Mouse (Mus musculus): ENCODE data around the gene Gchfr.

Gene Gchfr

DNA sequence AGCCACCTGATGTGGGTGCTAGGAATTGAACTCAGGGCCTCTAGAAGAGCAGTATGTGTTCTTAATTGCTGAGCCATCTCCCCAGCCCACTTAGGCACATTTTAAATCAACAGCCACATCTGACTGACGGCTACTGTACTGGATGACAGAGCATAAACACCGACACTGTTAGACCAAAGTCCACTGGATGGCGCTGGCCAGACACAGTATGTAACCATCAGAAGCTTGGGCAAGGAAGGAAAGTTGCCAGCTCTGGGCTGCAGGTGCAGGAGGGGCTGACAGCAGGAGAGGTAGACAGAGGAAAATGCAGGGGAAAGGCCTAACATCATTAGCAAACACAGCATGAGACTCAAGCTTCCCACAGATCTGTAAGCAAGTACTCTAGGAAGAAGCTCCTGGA lies 9.2 kb downstream of the Gchfr start:
- no peak for TF ChIP-seq POU5F1 (IDR thresholded peaks at IDR 0.05; ENCODE audit: borderline replicate concordance, low read length)
- no peak for TF ChIP-seq NANOG (IDR thresholded peaks at IDR 0.05; ENCODE audit: borderline replicate concordance, low read length)
- no peak for TF ChIP-seq CTCF (conservative IDR thresholded peaks at IDR 0.05; ENCODE audit: low read length)
- H3K9me3 ChIP-seq (ENCODE audit: low read length), result no peaks in the 10 kb centered on the region
- H3K4me3 ChIP-seq (replicated peaks; ENCODE audit: low read length), result no peak overlapping the region
- H3K36me3 ChIP-seq (ENCODE audit: insufficient read depth, low read length), result peaks cover 34% of the 10 kb centered on the region
- H3K4me1 ChIP-seq (replicated peaks; ENCODE audit: low read depth, low read length), result peaks cover 43% of the 10 kb centered on the region
- no peaks in the 10 kb centered on the region for H3K27me3 ChIP-seq (ENCODE audit: insufficient read depth, low read length)

DNA sequence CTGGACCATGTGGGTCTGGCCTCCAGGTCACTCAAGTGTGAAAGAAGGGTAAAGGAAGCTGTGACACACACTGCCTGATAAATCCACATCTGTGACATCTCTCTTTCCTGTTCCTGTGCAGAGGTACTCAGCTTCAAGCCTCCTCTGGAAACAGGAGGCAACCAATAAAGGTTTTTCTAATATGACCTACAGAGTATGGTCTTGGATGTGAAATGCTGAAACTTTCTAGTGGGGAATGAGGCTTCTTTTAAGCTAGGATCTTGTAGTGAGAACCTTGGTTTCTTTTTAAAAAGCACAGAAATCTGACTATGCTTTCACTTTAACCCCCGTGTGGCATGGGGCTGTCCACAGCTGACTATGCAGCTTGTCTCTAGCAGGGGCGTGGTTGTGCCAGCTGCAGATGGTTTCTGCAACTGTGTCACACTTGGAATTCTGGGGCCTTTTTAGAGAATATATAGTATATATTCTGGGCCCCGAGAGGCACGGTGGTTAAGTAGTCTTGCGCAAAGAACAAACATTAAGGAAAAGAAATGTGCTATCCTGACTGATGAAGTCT lies 9.9 kb downstream of the Gchfr start:
- Histone ChIP-seq H3K27me3 (ENCODE audit: insufficient read depth, low read length) (no peaks in the 10 kb centered on the region), H3K4me3 (replicated peaks; ENCODE audit: low read length) (no peak overlapping the region), H3K36me3 (ENCODE audit: insufficient read depth, low read length) (peaks cover 34% of the 10 kb centered on the region), H3K9me3 (ENCODE audit: low read length) (no peaks in the 10 kb centered on the region), H3K4me1 (replicated peaks; ENCODE audit: low read depth, low read length) (peaks cover 36% of the 10 kb centered on the region)
- TF ChIP-seq CTCF (conservative IDR thresholded peaks at IDR 0.05; ENCODE audit: low read length), result no peak
- TF ChIP-seq NANOG (IDR thresholded peaks at IDR 0.05; ENCODE audit: borderline replicate concordance, low read length), result no peak
- TF ChIP-seq POU5F1 (IDR thresholded peaks at IDR 0.05; ENCODE audit: borderline replicate concordance, low read length), result no peak

DNA sequence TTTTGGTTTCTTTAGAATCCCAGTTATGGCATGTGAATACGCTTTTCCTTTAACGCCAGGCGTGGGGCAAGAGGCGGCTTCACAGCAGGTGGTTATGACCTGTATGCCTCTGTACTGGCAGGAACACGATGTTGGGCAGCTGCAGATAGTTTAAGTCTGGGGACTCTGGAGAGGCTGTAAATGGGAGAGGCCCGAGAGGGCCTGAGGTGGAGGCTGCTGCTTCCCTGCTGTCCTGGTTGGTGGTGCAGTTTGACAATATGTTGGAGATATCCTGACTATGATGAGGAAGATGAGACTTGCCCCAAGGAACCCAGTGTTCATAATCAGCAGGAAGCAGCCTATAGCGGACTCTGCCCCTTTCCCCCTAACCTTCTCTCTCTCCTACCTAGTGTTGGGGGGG lies 15.3 kb downstream of the Gchfr start:
- Histone ChIP-seq H3K36me3 (ENCODE audit: insufficient read depth, low read length) (peaks cover 32% of the 10 kb centered on the region), H3K9me3 (ENCODE audit: low read length) (no peaks in the 10 kb centered on the region), H3K4me1 (replicated peaks; ENCODE audit: low read depth, low read length) (peaks cover 16% of the 10 kb centered on the region), H3K27me3 (ENCODE audit: insufficient read depth, low read length) (no peaks in the 10 kb centered on the region), H3K4me3 (replicated peaks; ENCODE audit: low read length) (no peak overlapping the region)
- TF ChIP-seq CTCF (conservative IDR thresholded peaks at IDR 0.05; ENCODE audit: low read length) (no peak), NANOG (IDR thresholded peaks at IDR 0.05; ENCODE audit: borderline replicate concordance, low read length) (no peak), POU5F1 (IDR thresholded peaks at IDR 0.05; ENCODE audit: borderline replicate concordance, low read length) (no peak)

DNA sequence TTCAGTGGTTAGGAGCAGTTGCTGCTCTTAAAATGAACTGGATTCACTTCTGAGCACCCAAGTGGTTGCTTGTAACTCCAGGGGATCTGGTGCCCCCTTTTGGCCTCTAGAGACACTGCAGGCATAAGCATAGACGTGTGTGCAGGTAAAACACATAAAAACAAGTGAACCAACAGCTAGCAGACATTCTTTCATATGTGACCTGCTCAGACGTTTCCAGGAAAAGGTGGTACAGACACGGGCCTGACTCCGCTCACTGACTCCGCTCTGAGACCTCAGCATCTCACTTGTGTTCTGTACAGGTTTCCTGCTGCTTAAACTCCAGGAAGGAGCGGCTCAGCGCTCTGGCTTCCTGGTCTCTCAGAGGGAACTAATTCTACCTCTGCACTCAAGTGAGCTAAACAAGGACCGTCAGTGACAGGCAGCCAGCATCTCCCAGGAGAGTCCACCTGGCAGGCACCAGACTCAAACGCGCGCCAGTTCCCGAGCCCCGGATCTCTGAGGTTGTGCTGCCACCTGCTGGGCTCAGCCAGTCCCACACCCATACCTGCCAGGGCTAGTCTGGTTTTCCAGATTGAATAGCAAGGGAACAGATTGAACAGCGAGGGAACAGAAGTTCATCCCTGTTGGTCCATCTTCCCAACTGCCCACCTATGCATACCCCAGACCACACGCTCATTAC lies 21.6 kb downstream of the Gchfr start:
- Histone ChIP-seq H3K4me3 (replicated peaks; ENCODE audit: low read length) (peak overlapping the region; percentile 55; the same call in 1 of the 2 replicates), H3K4me1 (replicated peaks; ENCODE audit: low read depth, low read length) (peaks cover 26% of the 10 kb centered on the region), H3K27me3 (ENCODE audit: insufficient read depth, low read length) (no peaks in the 10 kb centered on the region), H3K36me3 (ENCODE audit: insufficient read depth, low read length) (peaks cover 6% of the 10 kb centered on the region; the same call in 1 of the 2 replicates), H3K9me3 (ENCODE audit: low read length) (no peaks in the 10 kb centered on the region)
- TF ChIP-seq POU5F1 (IDR thresholded peaks at IDR 0.05; ENCODE audit: borderline replicate concordance, low read length) (no peak), CTCF (conservative IDR thresholded peaks at IDR 0.05; ENCODE audit: low read length) (peak; percentile 78)

DNA sequence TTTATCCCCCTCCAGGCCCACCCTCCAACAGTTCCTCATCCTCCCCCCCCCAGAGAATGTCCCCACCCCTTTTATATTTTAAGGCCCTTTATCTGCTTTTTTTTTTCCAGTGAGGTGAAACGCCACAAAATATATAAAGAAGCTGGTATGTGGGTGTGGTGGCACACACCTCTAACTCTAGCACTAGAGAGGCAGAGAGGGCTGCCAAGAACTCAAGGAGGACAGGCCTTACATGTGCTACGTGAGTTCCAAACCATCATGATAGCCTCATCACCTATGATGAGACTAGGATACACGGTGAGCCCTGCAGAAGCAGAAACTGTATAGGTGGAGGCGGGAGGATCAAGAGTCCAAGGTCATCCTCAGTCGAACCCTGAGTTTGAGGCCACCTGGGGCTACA lies 23.4 kb downstream of the Gchfr start:
- no peak overlapping the region for H3K4me3 ChIP-seq (replicated peaks; ENCODE audit: low read length)
- H3K36me3 ChIP-seq (ENCODE audit: insufficient read depth, low read length), result 0 out of 2 replicates have a peak, but pooled peaks cover under 1% of the 10 kb centered on the region
- TF ChIP-seq NANOG (IDR thresholded peaks at IDR 0.05; ENCODE audit: borderline replicate concordance, low read length) (no peak), POU5F1 (IDR thresholded peaks at IDR 0.05; ENCODE audit: borderline replicate concordance, low read length) (no peak), CTCF (conservative IDR thresholded peaks at IDR 0.05; ENCODE audit: low read length) (no peak)
- peaks cover 31% of the 10 kb centered on the region for H3K4me1 ChIP-seq (replicated peaks; ENCODE audit: low read depth, low read length)
- H3K9me3 ChIP-seq (ENCODE audit: low read length), result no peaks in the 10 kb centered on the region
- H3K27me3 ChIP-seq (ENCODE audit: insufficient read depth, low read length), result no peaks in the 10 kb centered on the region

DNA sequence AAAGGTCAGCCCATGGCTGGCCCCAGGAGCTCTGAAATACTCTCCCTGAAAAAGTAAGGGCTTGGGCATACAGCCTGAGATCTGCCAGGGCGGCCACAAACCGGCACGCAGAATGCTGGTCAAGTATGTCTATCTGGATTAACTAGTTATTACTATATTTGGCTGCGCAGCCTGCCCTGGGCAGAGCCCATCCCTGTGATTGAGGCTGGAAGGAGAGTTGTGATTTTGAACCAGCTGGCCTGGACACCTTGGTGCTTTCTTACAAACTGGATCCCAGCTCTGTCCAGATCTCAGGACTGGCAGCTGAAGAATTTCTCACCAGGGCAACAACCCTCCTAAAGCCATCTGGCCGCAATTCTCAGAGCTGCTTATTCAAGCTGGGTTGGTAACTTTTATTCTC lies 26.6 kb downstream of the Gchfr start:
- peaks cover 38% of the 10 kb centered on the region for H3K4me1 ChIP-seq (replicated peaks; ENCODE audit: low read depth, low read length)
- H3K27me3 ChIP-seq (ENCODE audit: insufficient read depth, low read length), result no peaks in the 10 kb centered on the region
- peak overlapping the region; percentile 29; the same call in 1 of the 2 replicates for H3K4me3 ChIP-seq (replicated peaks; ENCODE audit: low read length)
- no peaks in the 10 kb centered on the region for H3K36me3 ChIP-seq (ENCODE audit: insufficient read depth, low read length)
- TF ChIP-seq CTCF (conservative IDR thresholded peaks at IDR 0.05; ENCODE audit: low read length) (no peak), NANOG (IDR thresholded peaks at IDR 0.05; ENCODE audit: borderline replicate concordance, low read length) (no peak), POU5F1 (IDR thresholded peaks at IDR 0.05; ENCODE audit: borderline replicate concordance, low read length) (no peak)
- no peaks in the 10 kb centered on the region for H3K9me3 ChIP-seq (ENCODE audit: low read length)

DNA sequence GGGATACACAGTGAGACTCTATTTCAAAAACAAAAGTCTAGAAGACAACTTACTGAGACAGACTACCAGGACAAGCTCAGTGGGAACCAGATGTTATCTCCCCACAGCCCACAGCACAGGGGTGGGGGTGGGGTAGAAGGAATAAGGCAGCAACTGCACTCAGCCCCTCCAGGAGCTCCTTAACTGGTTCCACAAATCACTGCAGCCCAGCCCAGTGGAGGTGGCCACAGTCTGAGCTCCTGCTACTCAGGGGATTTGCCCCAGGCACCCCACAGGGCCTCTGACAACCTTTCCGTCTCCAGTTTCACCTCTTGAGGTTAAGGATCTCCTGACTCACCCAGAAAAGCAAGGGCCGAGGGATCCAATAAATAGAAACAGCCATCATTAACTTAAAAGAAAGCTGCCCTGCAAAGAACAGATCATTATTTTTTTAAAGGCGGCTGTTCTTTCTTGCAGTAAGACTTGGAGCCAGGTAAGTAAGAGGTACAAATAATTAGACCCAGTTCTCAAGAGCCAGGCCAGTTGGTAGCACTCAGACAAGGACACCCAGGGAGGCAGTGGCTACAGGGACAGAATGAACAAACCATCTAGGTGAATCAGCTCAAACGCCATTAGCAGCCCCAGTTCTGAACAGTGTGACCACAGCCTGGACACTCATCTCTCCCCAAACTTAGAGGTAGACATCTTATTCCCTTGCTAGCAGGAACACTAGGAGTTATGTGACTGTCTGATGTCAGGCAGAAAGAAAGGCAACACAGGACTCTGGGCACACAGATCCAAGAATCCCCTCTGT lies 28.9 kb downstream of the Gchfr start:
- TF ChIP-seq NANOG (IDR thresholded peaks at IDR 0.05; ENCODE audit: borderline replicate concordance, low read length) (no peak), POU5F1 (IDR thresholded peaks at IDR 0.05; ENCODE audit: borderline replicate concordance, low read length) (no peak), CTCF (conservative IDR thresholded peaks at IDR 0.05; ENCODE audit: low read length) (no peak)
- H3K9me3 ChIP-seq (ENCODE audit: low read length), result no peaks in the 10 kb centered on the region
- H3K4me3 ChIP-seq (replicated peaks; ENCODE audit: low read length), result no peak overlapping the region
- peaks cover 29% of the 10 kb centered on the region for H3K4me1 ChIP-seq (replicated peaks; ENCODE audit: low read depth, low read length)
- H3K36me3 ChIP-seq (ENCODE audit: insufficient read depth, low read length), result no peaks in the 10 kb centered on the region
- no peaks in the 10 kb centered on the region for H3K27me3 ChIP-seq (ENCODE audit: insufficient read depth, low read length)

DNA sequence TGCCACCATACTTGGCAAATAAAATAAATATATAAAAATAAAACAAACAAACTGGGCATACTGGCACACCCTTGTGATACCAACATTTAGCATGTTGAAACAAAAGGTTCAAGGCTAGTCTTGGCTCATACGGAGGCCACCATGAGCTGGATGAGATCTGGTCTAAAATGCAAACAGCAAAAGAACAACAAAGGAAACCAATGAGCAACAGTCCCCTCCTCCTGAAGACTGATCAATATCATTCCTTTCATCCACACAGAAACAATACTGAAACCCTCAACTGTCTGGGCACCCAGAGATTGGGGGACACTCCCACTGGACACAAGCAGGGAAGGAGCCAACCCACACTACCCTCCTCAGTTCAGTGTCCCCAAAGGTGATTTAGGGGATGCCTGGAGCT lies 29.9 kb downstream of the Gchfr start:
- H3K4me1 ChIP-seq (replicated peaks; ENCODE audit: low read depth, low read length), result peaks cover 29% of the 10 kb centered on the region
- H3K4me3 ChIP-seq (replicated peaks; ENCODE audit: low read length), result no peak overlapping the region
- no peak for TF ChIP-seq POU5F1 (IDR thresholded peaks at IDR 0.05; ENCODE audit: borderline replicate concordance, low read length)
- TF ChIP-seq CTCF (conservative IDR thresholded peaks at IDR 0.05; ENCODE audit: low read length), result no peak
- no peak for TF ChIP-seq NANOG (IDR thresholded peaks at IDR 0.05; ENCODE audit: borderline replicate concordance, low read length)
- H3K9me3 ChIP-seq (ENCODE audit: low read length), result no peaks in the 10 kb centered on the region
- no peaks in the 10 kb centered on the region for H3K27me3 ChIP-seq (ENCODE audit: insufficient read depth, low read length)
- no peaks in the 10 kb centered on the region for H3K36me3 ChIP-seq (ENCODE audit: insufficient read depth, low read length)

Measured in E14TG2a.4 (cell line).